Comparison of ENCODE assay signal across 8 mouse cellular contexts in the genomic region with DNA sequence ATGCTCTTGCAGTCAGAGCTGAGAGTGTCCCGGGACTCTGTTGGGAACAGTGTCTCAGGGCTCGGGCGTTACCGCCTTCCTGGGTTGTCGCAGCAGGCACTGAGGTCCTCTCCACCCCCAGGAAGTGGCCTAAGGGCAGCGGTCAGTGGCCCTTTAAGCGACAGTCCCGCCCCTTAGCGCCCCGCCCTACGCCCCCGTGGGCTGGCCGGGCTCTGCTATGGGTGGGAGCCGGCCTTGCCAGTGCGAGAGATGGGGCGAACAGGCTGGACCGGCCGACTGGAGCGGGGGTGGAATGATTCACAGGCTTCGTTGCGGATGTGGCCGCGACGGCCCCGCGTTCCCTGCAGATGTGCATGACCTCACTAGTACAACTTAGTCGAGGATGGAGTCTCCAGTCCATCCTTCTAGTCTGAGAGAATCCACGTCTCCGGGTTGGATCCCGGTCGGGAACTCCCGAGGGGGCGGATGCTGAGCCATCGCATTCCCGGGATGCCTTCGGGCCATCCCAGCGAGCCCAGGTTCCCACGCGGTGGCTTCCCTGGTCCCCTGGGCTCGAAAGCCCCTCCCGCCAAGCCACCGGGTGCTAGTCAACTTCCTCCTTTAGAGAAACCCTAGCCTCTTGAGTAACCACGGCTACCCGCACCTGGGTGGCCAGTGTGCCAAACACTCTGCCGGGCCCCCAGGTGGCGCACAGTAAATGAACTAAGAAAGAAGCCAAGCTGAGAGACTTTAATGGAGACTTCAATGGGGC. TPM values are rescaled to one million over a fixed set of nuclear protein-coding genes. Genes with fewer than 3 reads are reported as not detected.
DNase-seq lines count a peak whose midpoint lies in the region; ATAC-seq and TF ChIP-seq lines count a peak whose summit lies in the region.

A gene (minus strand): TSS at position 554 of the 751 bp plus-strand sequence.

- peak within 1 kb of the TSS; percentile 99 for H3K4me2 ChIP-seq in liver, embryonic 11.5 days

- no peaks in the 10 kb centered on the region for H3K27me3 ChIP-seq in liver, embryonic 11.5 days (replicated peaks; ENCODE audit: control insufficient read depth, insufficient read depth, low read length)

- H3K4me3 ChIP-seq in bone marrow macrophage, adult 2 months (ENCODE audit: insufficient read depth, low read length), result peak within 1 kb of the TSS; percentile 62
- peak within 1 kb of the TSS; percentile 63 for H3K4me3 ChIP-seq in liver, embryonic 11.5 days (ENCODE audit: low read depth, low read length)

- no peaks in the 10 kb centered on the region for H3K9me3 ChIP-seq in liver, embryonic 11.5 days (ENCODE audit: control insufficient read depth, low read length)

- no peak for TF ChIP-seq POLR2A in bone marrow macrophage, adult 2 months (IDR thresholded peaks at IDR 0.05; ENCODE audit: borderline replicate concordance, low read depth, low read length)

- peak; percentile 90 to 92 for DNase-seq in B cell, adult 2 months
- DNase-seq in heart, adult 9 months (ENCODE audit: low spot score in 2 of 2), result peak; percentile 95 to 97
- peak; percentile 94 for DNase-seq in kidney, adult 9 months
- DNase-seq in liver, embryonic 11.5 days (ENCODE audit: low spot score), result peak; percentile 73
- peak; percentile 90 to 93 for DNase-seq in spleen, postnatal 36 days (ENCODE audit: low spot score in 2 of 2)

- H3K9ac ChIP-seq in liver, embryonic 11.5 days (ENCODE audit: low read depth, low read length), result peak within 1 kb of the TSS; percentile 80

- 0 out of 2 replicates have a peak, but pooled peaks have one; percentile 15 for TF ChIP-seq CTCF in bone marrow macrophage, adult 2 months (IDR thresholded peaks at IDR 0.05; ENCODE audit: low read depth, low read length)

- peaks cover 11% of the 10 kb centered on the region for H3K4me1 ChIP-seq in bone marrow macrophage, adult 2 months (ENCODE audit: control insufficient read depth, insufficient read depth, low read length)
- peaks cover 53% of the 10 kb centered on the region for H3K4me1 ChIP-seq in liver, embryonic 11.5 days (replicated peaks; ENCODE audit: control insufficient read depth, insufficient read depth, low read length)

- peak; percentile 37 for ATAC-seq in erythroblast, adult 5-6 weeks (replicated peaks; ENCODE audit: low FRiP score, poor library complexity, severe bottlenecking)
- peak; percentile 73 for ATAC-seq in liver, embryonic 11.5 days (replicated peaks; ENCODE audit: low FRiP score)
- ATAC-seq in monocyte, adult 5-6 weeks (replicated peaks; ENCODE audit: insufficient number of reproducible peaks, low FRiP score, low TSS enrichment, poor library complexity, severe bottlenecking), result peak; percentile 62

- peak within 1 kb of the TSS; percentile 34 for H3K27ac ChIP-seq in bone marrow macrophage, adult 2 months (ENCODE audit: insufficient read depth, low read depth, low read length)
- peak within 1 kb of the TSS; percentile 92 for H3K27ac ChIP-seq in liver, embryonic 11.5 days (ENCODE audit: low read depth, low read length)

- under 1% methylated on average over 46 of the region's 46 CpGs for WGBS in liver, embryonic 11.5 days

- H3K36me3 ChIP-seq in liver, embryonic 11.5 days (ENCODE audit: control insufficient read depth, insufficient read depth, low read length), result no peaks in the 10 kb centered on the region

RNA-seq across cellular contexts. Expression of the gene that starts here (rescaled TPM):
- 6.3 and 7.1 TPM in 2 replicates for polyA plus RNA-seq in bone marrow macrophage, adult 2 months (2012; ENCODE audit: insufficient read depth, insufficient read length, missing spikeins)
- total RNA-seq in erythroblast, adult 5-6 weeks (2015; ENCODE audit: low replicate concordance), result 1.3 and 2.1 TPM in 2 replicates
- total RNA-seq in erythroblast, adult 5-6 weeks (2017; ENCODE audit: low replicate concordance), result 0.42 and 0.77 TPM in 2 replicates
- polyA plus RNA-seq in liver, embryonic 11.5 days (2014; fragmentation: Nextera tagmentation; extraction: Ambion mirVana), result 2.3 and 3.6 TPM in 2 replicates
- 1.6 to 9.9 TPM (median 2.5 TPM) in 3 replicates for total RNA-seq in monocyte, adult 5-6 weeks (2017)

Comparison
In these comparisons a context has a peak if more than half of its experiments do, and no peak if none do; other contexts are left out.
1. Peak in every context shown above with its lines: DNase-seq, ATAC-seq, H3K4me3 ChIP-seq and H3K27ac ChIP-seq.